Mouse (Mus musculus) cerebellum, adult 2 months (tissue): ENCODE results near the gene Fa2h.

Experiments
- CTCF ChIP-seq: fragments of 200-500 bp; IDR thresholded peaks from 2 replicates; pipeline ENCODE4 v1.5.1; 2011; ENCODE audit warnings: low read depth, mild to moderate bottlenecking, control low read depth, low read length, moderate library complexity, borderline replicate concordance; ENCODE audit not compliant: insufficient read depth
- POLR2A ChIP-seq: fragments of 200-500 bp; IDR thresholded peaks from 2 replicates; pipeline ENCODE4 v1.6.1; 2011; ENCODE audit warnings: low read length, control low read depth, borderline replicate concordance; ENCODE audit not compliant: insufficient read depth

DNA sequence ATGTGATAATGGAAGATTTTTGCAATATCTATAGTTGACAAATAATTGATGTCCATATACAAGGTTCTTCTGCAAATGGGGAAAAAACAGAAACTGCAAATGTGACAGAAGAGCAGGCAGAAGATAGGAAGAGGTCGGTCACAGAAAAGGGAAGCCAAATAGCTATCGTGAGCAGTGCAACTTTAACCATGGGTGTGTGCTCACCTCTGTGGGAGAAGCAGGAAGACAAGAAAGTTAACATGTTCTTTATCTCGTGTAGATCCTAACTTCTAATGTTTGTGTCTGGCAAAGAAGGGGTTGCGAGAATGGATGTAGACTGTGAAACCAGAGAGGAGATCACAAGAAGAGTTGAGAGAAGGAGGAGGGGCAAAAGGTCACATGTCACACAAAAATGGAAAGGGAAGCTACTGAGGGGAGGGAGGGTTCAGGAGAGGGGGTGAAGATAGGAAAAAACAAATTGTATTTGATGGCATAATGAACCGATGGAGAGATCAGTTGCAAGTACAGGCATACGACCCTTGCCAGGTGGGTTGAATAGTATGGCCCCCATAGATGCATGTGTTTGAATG is 68.3 kb downstream of the Fa2h start:
- no peak for TF ChIP-seq POLR2A
- no peak for TF ChIP-seq CTCF
